Mouse (Mus musculus) midbrain, embryonic 15.5 days (tissue): Measurements from ENCODE around the gene Myo1g. TPM values are rescaled to one million over a fixed set of nuclear protein-coding genes. Genes with fewer than 3 reads are reported as not detected.

Experiments
- ATAC-seq: fragments of 200-750 bp; cut with Nextera tagmentation; replicated peaks from 2 replicates; pipeline ENCODE4 v1.8.0; 2017; ENCODE audit warnings: moderate TSS enrichment
- H3K27ac ChIP-seq: fragments of 300-500 bp; sonication (generic); 2 replicates; pipeline ENCODE4 v1.5.1; 2015; ENCODE audit warnings: mild to moderate bottlenecking, inconsistent platforms
- H3K27me3 ChIP-seq: fragments of 300-500 bp; sonication (generic); replicated peaks from 2 replicates; pipeline ENCODE4 v1.6.1; 2015; ENCODE audit warnings: inconsistent platforms
- H3K36me3 ChIP-seq: fragments of 300-500 bp; sonication (generic); replicated peaks from 2 replicates; pipeline ENCODE4 v1.6.1; 2015; ENCODE audit warnings: inconsistent platforms
- H3K4me1 ChIP-seq: fragments of 300-500 bp; sonication (generic); 2 replicates; pipeline ENCODE4 v1.6.1; 2015; ENCODE audit warnings: inconsistent platforms
- H3K4me2 ChIP-seq: fragments of 300-500 bp; sonication (generic); 2 replicates; pipeline ENCODE4 v1.6.1; 2015; ENCODE audit warnings: inconsistent platforms, mild to moderate bottlenecking, moderate library complexity
- H3K4me3 ChIP-seq: fragments of 300-500 bp; sonication (generic); 2 replicates; pipeline ENCODE4 v1.5.1; 2015; ENCODE audit warnings: mild to moderate bottlenecking, inconsistent platforms
- H3K9ac ChIP-seq: fragments of 300-500 bp; sonication (generic); 2 replicates; pipeline ENCODE4 v1.6.1; 2015; ENCODE audit warnings: mild to moderate bottlenecking, inconsistent platforms
- H3K9me3 ChIP-seq: fragments of 300-500 bp; sonication (generic); 2 replicates; pipeline ENCODE4 v1.6.1; 2016; ENCODE audit warnings: inconsistent platforms
- WGBS: fragments of 180-500 bp; shearing (Covaris S2); methylation state at CpG from one replicate; pipeline ENCODE4 v1.1.7; 2015; ENCODE audit warnings: mixed read lengths; 5-methylcytosine and 5-hydroxymethylcytosine counted together
- polyA plus RNA-seq: library from polyadenylated mRNA; unstranded; fragments of >200 nt; fragmentation: Nextera tagmentation; extraction: Ambion mirVana; gene quantifications from 2 replicates; pipeline ENCODE4 v1.2.1, GENCODE M21; 2015

The Myo1g gene
- polyA plus RNA-seq, 1 experiment from 2014 or later, result 0.23 TPM

- H3K27ac ChIP-seq, result no peak overlapping the region
- H3K36me3 ChIP-seq, result no peaks in the 10 kb centered on the region
- H3K4me1 ChIP-seq, result peaks cover 22% of the 10 kb centered on the region
- H3K9ac ChIP-seq, result no peak overlapping the region
- H3K9me3 ChIP-seq, result no peaks in the 10 kb centered on the region
- no peak for ATAC-seq
- WGBS, result 92% methylated on average over 2 of the region's 2 CpGs
- no peak overlapping the region for H3K4me2 ChIP-seq
- no peaks in the 10 kb centered on the region for H3K27me3 ChIP-seq
- H3K4me3 ChIP-seq, result no peak overlapping the region
Measured at GRCm38 (mm10) chr11:6549770-6550169, 29.0 kb upstream of the Myo1g start.

GRCm38 (mm10) chr11:6547696-6548325, 27.0 kb upstream of the Myo1g start:
- Histone ChIP-seq H3K9me3 (no peaks in the 10 kb centered on the region), H3K27me3 (no peaks in the 10 kb centered on the region), H3K36me3 (no peaks in the 10 kb centered on the region), H3K27ac (peak overlapping the region; percentile 93), H3K9ac (peak overlapping the region; percentile 85), H3K4me1 (peaks cover 18% of the 10 kb centered on the region), H3K4me2 (peak overlapping the region; percentile 66), H3K4me3 (peak overlapping the region; percentile 94)
- no peak for ATAC-seq
- 36% methylated on average over 6 of the region's 6 CpGs for WGBS

GRCm38 (mm10) chr11:6547037-6547680, 26.4 kb upstream of the Myo1g start:
- Histone ChIP-seq H3K27me3 (no peaks in the 10 kb centered on the region), H3K4me1 (peaks cover 18% of the 10 kb centered on the region), H3K36me3 (no peaks in the 10 kb centered on the region), H3K4me3 (peak overlapping the region; percentile 94), H3K9me3 (no peaks in the 10 kb centered on the region), H3K27ac (peak overlapping the region; percentile 93), H3K9ac (peak overlapping the region; percentile 85), H3K4me2 (peak overlapping the region; percentile 66)
- ATAC-seq, result peak; percentile 71
- under 1% methylated on average over 28 of the region's 41 CpGs for WGBS

GRCm38 (mm10) chr11:6546205-6547013, 25.6 kb upstream of the Myo1g start, which contains the start of gene Ccm2:
Gene Ccm2, plus strand, starts transcription at chr11:6546887.
- Histone ChIP-seq H3K4me1 (peaks cover 18% of the 10 kb centered on the region), H3K9ac (peak within 1 kb of the TSS; percentile 85), H3K36me3 (no peaks in the 10 kb centered on the region), H3K4me2 (peak within 1 kb of the TSS; percentile 66), H3K4me3 (peak within 1 kb of the TSS; percentile 94), H3K27me3 (no peaks in the 10 kb centered on the region), H3K9me3 (no peaks in the 10 kb centered on the region), H3K27ac (peak within 1 kb of the TSS; percentile 93)
- 1% methylated on average over 54 of the region's 57 CpGs for WGBS
- peak; percentile 96 for ATAC-seq

- peak overlapping the region; percentile 66 for H3K4me2 ChIP-seq
- peak; percentile 25 for ATAC-seq
- 20% methylated on average over 3 of the region's 3 CpGs for WGBS
Measured at GRCm38 (mm10) chr11:6545857-6546192, 25.1 kb upstream of the Myo1g start.

GRCm38 (mm10) chr11:6545186-6545856, 24.6 kb upstream of the Myo1g start:
- peak overlapping the region; percentile 93; the same call in 1 of the 2 replicates for H3K27ac ChIP-seq
- H3K4me3 ChIP-seq, result no peak overlapping the region
- no peak overlapping the region for H3K9ac ChIP-seq
- no peaks in the 10 kb centered on the region for H3K27me3 ChIP-seq
- ATAC-seq, result no peak
- WGBS, result 91% methylated on average over 4 of the region's 4 CpGs
- H3K36me3 ChIP-seq, result no peaks in the 10 kb centered on the region
- peaks cover 14% of the 10 kb centered on the region for H3K4me1 ChIP-seq
- H3K4me2 ChIP-seq, result no peak overlapping the region
- no peaks in the 10 kb centered on the region for H3K9me3 ChIP-seq

More at GRCm38 (mm10) chr11:6545857-6546192, 25.1 kb upstream of the Myo1g start:
- Histone ChIP-seq H3K4me3 (peak overlapping the region; percentile 94), H3K36me3 (no peaks in the 10 kb centered on the region), H3K9me3 (no peaks in the 10 kb centered on the region), H3K9ac (peak overlapping the region; percentile 85), H3K27ac (peak overlapping the region; percentile 93), H3K4me1 (peaks cover 18% of the 10 kb centered on the region), H3K27me3 (no peaks in the 10 kb centered on the region)

DNA sequence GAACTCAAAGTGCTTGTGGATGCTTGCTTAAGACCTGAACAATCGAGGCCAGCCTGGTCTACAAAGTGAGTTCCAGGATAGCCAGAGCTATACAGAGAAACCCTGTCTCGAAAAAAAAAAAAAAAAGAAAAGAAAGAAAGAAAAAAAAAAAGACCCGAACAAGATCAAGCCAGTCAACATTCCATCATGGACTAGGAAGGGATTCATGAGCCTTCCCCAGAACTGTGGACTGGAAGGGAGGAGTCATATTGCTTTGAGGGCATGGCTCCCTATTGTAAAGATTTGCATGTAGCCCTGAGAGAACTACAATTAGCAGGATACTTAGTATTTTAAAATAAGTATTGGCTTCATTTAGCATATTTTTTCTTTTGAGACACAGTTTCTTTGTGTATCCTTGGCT, 23.9 kb upstream of the Myo1g start:
- no peaks in the 10 kb centered on the region for H3K27me3 ChIP-seq
- no peaks in the 10 kb centered on the region for H3K36me3 ChIP-seq
- H3K9me3 ChIP-seq, result no peaks in the 10 kb centered on the region
- no peak overlapping the region for H3K4me2 ChIP-seq
- WGBS, result 86% methylated on average over 3 of the region's 3 CpGs
- ATAC-seq, result no peak
- H3K9ac ChIP-seq, result no peak overlapping the region
- H3K4me3 ChIP-seq, result no peak overlapping the region
- H3K27ac ChIP-seq, result no peak overlapping the region
- peaks cover 14% of the 10 kb centered on the region for H3K4me1 ChIP-seq

- WGBS, result 92% methylated on average over 3 of the region's 3 CpGs
- peaks cover 19% of the 10 kb centered on the region for H3K4me1 ChIP-seq
- H3K27me3 ChIP-seq, result no peaks in the 10 kb centered on the region
- H3K9ac ChIP-seq, result no peak overlapping the region
- H3K36me3 ChIP-seq, result peaks cover 8% of the 10 kb centered on the region; the same call in 1 of the 2 replicates
- H3K27ac ChIP-seq, result no peak overlapping the region
- no peaks in the 10 kb centered on the region for H3K9me3 ChIP-seq
- no peak for ATAC-seq
- no peak overlapping the region for H3K4me2 ChIP-seq
- H3K4me3 ChIP-seq, result no peak overlapping the region
Measured at GRCm38 (mm10) chr11:6530746-6531145, 10.0 kb upstream of the Myo1g start.

- ATAC-seq, result no peak
- Histone ChIP-seq H3K9me3 (no peaks in the 10 kb centered on the region), H3K4me3 (no peak overlapping the region), H3K36me3 (peaks cover 16% of the 10 kb centered on the region; the same call in 1 of the 2 replicates), H3K4me1 (peaks cover 19% of the 10 kb centered on the region), H3K9ac (no peak overlapping the region), H3K4me2 (no peak overlapping the region), H3K27ac (no peak overlapping the region), H3K27me3 (no peaks in the 10 kb centered on the region)
- 94% methylated on average over 8 of the region's 8 CpGs for WGBS
Measured at GRCm38 (mm10) chr11:6529961-6530360, 9.2 kb upstream of the Myo1g start.

DNA sequence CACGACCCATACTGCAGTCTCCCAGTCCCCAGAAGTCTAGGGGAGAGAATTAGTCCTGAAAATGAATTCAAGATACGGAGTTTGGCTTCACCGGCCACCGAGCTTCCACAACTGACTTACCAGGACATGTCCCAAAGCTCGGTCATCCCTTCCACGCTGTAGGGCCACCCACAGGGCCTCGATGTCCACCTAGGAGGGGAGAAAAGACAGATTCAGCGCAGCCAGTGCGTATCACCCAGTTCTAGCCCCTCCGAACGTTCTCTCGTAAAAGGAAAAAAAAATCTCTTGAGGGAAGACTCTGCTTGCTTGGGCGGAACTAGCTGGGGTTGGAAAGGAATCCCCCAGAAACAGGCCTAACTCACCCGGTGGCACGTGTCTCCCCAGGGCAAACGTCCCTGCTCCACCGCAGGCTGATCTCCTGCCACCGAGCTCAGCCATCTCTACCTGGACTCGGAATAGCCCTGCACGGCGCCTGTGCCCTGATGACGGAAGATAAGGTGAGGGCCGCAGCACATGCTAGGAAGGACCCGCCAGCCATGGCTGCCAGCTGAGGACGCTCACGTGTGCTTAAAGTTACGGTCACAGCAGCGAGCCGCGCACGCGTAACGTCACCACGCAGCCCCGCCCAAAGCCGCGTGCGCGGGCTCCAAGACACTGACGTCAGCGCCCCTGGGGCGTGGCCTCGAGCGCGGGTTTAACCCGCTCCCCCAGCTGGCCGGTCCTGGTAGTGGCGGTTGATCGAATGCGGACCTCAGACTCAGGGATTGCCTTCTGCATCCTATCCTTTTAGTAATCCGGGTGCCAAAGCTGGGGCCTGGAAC, 7.6 kb upstream of the Myo1g start:
- peak overlapping the region; percentile 67 for H3K9ac ChIP-seq
- H3K9me3 ChIP-seq, result no peaks in the 10 kb centered on the region
- peaks cover 24% of the 10 kb centered on the region; the same call in 1 of the 2 replicates for H3K36me3 ChIP-seq
- peaks cover 19% of the 10 kb centered on the region for H3K4me1 ChIP-seq
- ATAC-seq, result peak; percentile 97
- no peaks in the 10 kb centered on the region for H3K27me3 ChIP-seq
- H3K4me3 ChIP-seq, result peak overlapping the region; percentile 65
- peak overlapping the region; percentile 80 for H3K27ac ChIP-seq
- peak overlapping the region; percentile 89 for H3K4me2 ChIP-seq
- under 1% methylated on average over 51 of the region's 51 CpGs for WGBS
